Mouse (Mus musculus) MEL (cell line): ENCODE measurements around the gene Cd83. TPM values are rescaled to one million over a fixed set of nuclear protein-coding genes. Genes with fewer than 3 reads are reported as not detected.

Experiments
- DNase-seq: peaks from one replicate; pipeline ENCODE4 v3.0.0; 2011; ENCODE audit warnings: low read depth, low spot score
- H3K27ac ChIP-seq: 2 replicates; pipeline ENCODE4 v1.5.1; 2012; ENCODE audit warnings: low read depth, mild to moderate bottlenecking, control low read depth, low read length, moderate library complexity; ENCODE audit not compliant: control insufficient read depth
- H3K27me3 ChIP-seq, 2 experiments: fragments of 150-350 bp in 1 of 2; sonication (generic) in 1 of 2; 2 replicates each; pipeline ENCODE4 v1.6.1; 2012; ENCODE audit warnings: low read length in 2 of 2, mild to moderate bottlenecking in 2 of 2, improper control_type of control experiment in 1 of 2, moderate library complexity in 1 of 2; ENCODE audit not compliant: insufficient read depth in 2 of 2, control insufficient read depth in 1 of 2
- H3K36me3 ChIP-seq, 2 experiments: 2 replicates each; pipeline ENCODE4 v1.6.1; 2012 to 2014; ENCODE audit warnings: low read length in 2 of 2, improper control_type of control experiment in 1 of 2, inconsistent platforms in 1 of 2, mild to moderate bottlenecking in 1 of 2; ENCODE audit not compliant: insufficient read depth in 2 of 2, control insufficient read depth in 1 of 2
- H3K4me1 ChIP-seq, 2 experiments: fragments of 150-350 bp in 1 of 2; sonication (generic) in 1 of 2; 2 replicates each; pipeline ENCODE4 v1.6.1; 2012; ENCODE audit warnings: low read length in 2 of 2, improper control_type of control experiment in 1 of 2, mild to moderate bottlenecking in 1 of 2; ENCODE audit not compliant: insufficient read depth in 2 of 2, control insufficient read depth in 1 of 2
- H3K4me3 ChIP-seq, 2 experiments: fragments of 150-350 bp in 1 of 2; sonication (generic) in 1 of 2; 2 replicates each; pipeline ENCODE4 v1.5.1; 2012; ENCODE audit warnings: low read depth in 2 of 2, low read length in 2 of 2, mild to moderate bottlenecking in 2 of 2, moderate library complexity in 2 of 2, control low read depth in 1 of 2, improper control_type of control experiment in 1 of 2; ENCODE audit not compliant: control insufficient read depth in 1 of 2, insufficient read depth in 1 of 2
- H3K79me2 ChIP-seq: 2 replicates; pipeline ENCODE4 v1.6.1; 2012; ENCODE audit warnings: mild to moderate bottlenecking, low read length, moderate library complexity; ENCODE audit not compliant: control insufficient read depth, poor library complexity, insufficient read depth
- H3K9ac ChIP-seq: 2 replicates; pipeline ENCODE4 v1.6.1; 2012; ENCODE audit warnings: low read depth, mild to moderate bottlenecking, control low read depth, low read length, moderate library complexity; ENCODE audit not compliant: control insufficient read depth, poor library complexity, severe bottlenecking
- H3K9me3 ChIP-seq: fragments of 150-350 bp; sonication (generic); replicated peaks from 2 replicates; pipeline ENCODE4 v1.6.1; 2012; ENCODE audit warnings: mild to moderate bottlenecking, low read length, improper control_type of control experiment, moderate library complexity; ENCODE audit not compliant: insufficient read depth
- BHLHE40 ChIP-seq: IDR thresholded peaks from 2 replicates; pipeline ENCODE4 v1.6.1; 2012; ENCODE audit warnings: low read depth, mild to moderate bottlenecking, inconsistent platforms, low read length, improper control_type of control experiment, borderline replicate concordance
- CHD1 ChIP-seq: IDR thresholded peaks from 2 replicates; pipeline ENCODE4 v1.6.1; 2012; ENCODE audit warnings: low read depth, mild to moderate bottlenecking, inconsistent platforms, low read length, improper control_type of control experiment
- CTCF ChIP-seq, 3 experiments: IDR thresholded peaks in 2 of 3; conservative IDR thresholded peaks in 1 of 3; 2 replicates each; pipeline ENCODE4 v1.5.1; 2011 to 2012; ENCODE audit warnings: low read length in 3 of 3, low read depth in 2 of 3, mild to moderate bottlenecking in 2 of 3, improper control_type of control experiment in 1 of 3, inconsistent platforms in 1 of 3, mixed read lengths in 1 of 3, moderate library complexity in 1 of 3; ENCODE audit not compliant: control insufficient read depth in 1 of 3, insufficient read depth in 1 of 3, poor library complexity in 1 of 3, severe bottlenecking in 1 of 3
- E2F4 ChIP-seq: IDR thresholded peaks from 2 replicates; pipeline ENCODE4 v1.6.1; 2011; ENCODE audit warnings: low read depth, low read length, improper control_type of control experiment, borderline replicate concordance
- ELF1 ChIP-seq: IDR thresholded peaks from 2 replicates; pipeline ENCODE4 v1.6.1; 2014; ENCODE audit warnings: low read depth, mild to moderate bottlenecking, inconsistent platforms, low read length, improper control_type of control experiment, moderate library complexity
- EP300 ChIP-seq, 2 experiments: IDR thresholded peaks; 2 replicates each; pipeline ENCODE4 v1.6.1; 2011; ENCODE audit warnings: improper control_type of control experiment in 2 of 2, low read length in 2 of 2, low read depth in 1 of 2, mild to moderate bottlenecking in 1 of 2
- ETS1 ChIP-seq: IDR thresholded peaks from 2 replicates; pipeline ENCODE4 v1.6.1; 2012; ENCODE audit warnings: low read depth, mild to moderate bottlenecking, inconsistent platforms, low read length, improper control_type of control experiment, moderate library complexity
- GATA1 ChIP-seq: IDR thresholded peaks from 2 replicates; pipeline ENCODE4 v1.6.1; 2011; ENCODE audit warnings: low read depth, low read length, improper control_type of control experiment
- HCFC1 ChIP-seq: IDR thresholded peaks from 2 replicates; pipeline ENCODE4 v1.6.1; 2012; ENCODE audit warnings: low read depth, mild to moderate bottlenecking, inconsistent platforms, low read length, improper control_type of control experiment, moderate library complexity
- KAT2A ChIP-seq: conservative IDR thresholded peaks from 2 replicates; pipeline ENCODE4 v1.6.1; 2012; ENCODE audit warnings: low read depth, low read length, improper control_type of control experiment, inconsistent platforms
- MAFK ChIP-seq: IDR thresholded peaks from 2 replicates; pipeline ENCODE4 v1.6.1; 2011; ENCODE audit warnings: low read depth, mild to moderate bottlenecking, low read length, improper control_type of control experiment, borderline replicate concordance
- MXI1 ChIP-seq: IDR thresholded peaks from 2 replicates; pipeline ENCODE4 v1.6.1; 2011; ENCODE audit warnings: mild to moderate bottlenecking, low read depth, low read length, improper control_type of control experiment
- MYB ChIP-seq: IDR thresholded peaks from 2 replicates; pipeline ENCODE4 v1.6.1; 2011; ENCODE audit warnings: mild to moderate bottlenecking, low read depth, low read length, improper control_type of control experiment
- MYC ChIP-seq: IDR thresholded peaks from 2 replicates; pipeline ENCODE4 v1.6.1; 2011; ENCODE audit warnings: low read depth, mild to moderate bottlenecking, low read length, improper control_type of control experiment, moderate library complexity
- NELFE ChIP-seq: IDR thresholded peaks from 2 replicates; pipeline ENCODE4 v1.6.1; 2011; ENCODE audit warnings: low read depth, low read length, improper control_type of control experiment
- NRF1 ChIP-seq: IDR thresholded peaks from 2 replicates; pipeline ENCODE4 v1.6.1; 2014; ENCODE audit warnings: low read depth, mild to moderate bottlenecking, inconsistent platforms, low read length, improper control_type of control experiment, moderate library complexity; ENCODE audit not compliant: poor library complexity, insufficient read depth, severe bottlenecking
- POLR2A ChIP-seq, 2 experiments: IDR thresholded peaks; 2 replicates each; pipeline ENCODE4 v1.6.1; 2011 to 2012; ENCODE audit warnings: low read length in 2 of 2, mild to moderate bottlenecking in 2 of 2, control low read depth in 1 of 2, improper control_type of control experiment in 1 of 2, low read depth in 1 of 2, moderate library complexity in 1 of 2; ENCODE audit not compliant: control insufficient read depth in 1 of 2, insufficient read depth in 1 of 2, poor library complexity in 1 of 2
- POLR2AphosphoS2 ChIP-seq: IDR thresholded peaks from 2 replicates; pipeline ENCODE4 v1.6.1; 2011; ENCODE audit warnings: low read length, improper control_type of control experiment
- POLR2AphosphoS5 ChIP-seq: IDR thresholded peaks from 2 replicates; pipeline ENCODE4 v1.6.1; 2012; ENCODE audit warnings: low read depth, borderline replicate concordance, mild to moderate bottlenecking, inconsistent platforms, low read length, moderate library complexity, mixed read lengths
- RCOR1 ChIP-seq: IDR thresholded peaks from 2 replicates; pipeline ENCODE4 v1.6.1; 2012; ENCODE audit warnings: low read depth, mild to moderate bottlenecking, inconsistent platforms, low read length, improper control_type of control experiment
- SIN3A ChIP-seq: IDR thresholded peaks from 2 replicates; pipeline ENCODE4 v1.6.1; 2012; ENCODE audit warnings: low read length, improper control_type of control experiment, inconsistent platforms
- SMC3 ChIP-seq: IDR thresholded peaks from 2 replicates; pipeline ENCODE4 v1.6.1; 2011; ENCODE audit warnings: low read depth, low read length, improper control_type of control experiment
- TAL1 ChIP-seq: IDR thresholded peaks from 2 replicates; pipeline ENCODE4 v1.6.1; 2012; ENCODE audit warnings: mild to moderate bottlenecking, inconsistent platforms, low read length, moderate library complexity, mixed read lengths
- TBP ChIP-seq: IDR thresholded peaks from 2 replicates; pipeline ENCODE4 v1.8.0; 2011; ENCODE audit warnings: low read depth, low read length, improper control_type of control experiment
- TCF12 ChIP-seq: IDR thresholded peaks from 2 replicates; pipeline ENCODE4 v1.6.1; 2014; ENCODE audit warnings: low read depth, mild to moderate bottlenecking, inconsistent platforms, low read length, improper control_type of control experiment, moderate library complexity
- UBTF ChIP-seq: IDR thresholded peaks from 2 replicates; pipeline ENCODE4 v1.6.1; 2012; ENCODE audit warnings: low read depth, mild to moderate bottlenecking, inconsistent platforms, low read length, improper control_type of control experiment, moderate library complexity, borderline replicate concordance; ENCODE audit not compliant: insufficient read depth
- USF1 ChIP-seq: IDR thresholded peaks from 2 replicates; pipeline ENCODE4 v1.6.1; 2014; ENCODE audit warnings: low read depth, mild to moderate bottlenecking, inconsistent platforms, low read length, improper control_type of control experiment, moderate library complexity
- USF2 ChIP-seq, 2 experiments: IDR thresholded peaks; 2 replicates each; pipeline ENCODE4 v1.6.1; 2011 to 2012; ENCODE audit warnings: improper control_type of control experiment in 2 of 2, low read length in 2 of 2, borderline replicate concordance in 1 of 2, inconsistent platforms in 1 of 2, low read depth in 1 of 2, mild to moderate bottlenecking in 1 of 2; ENCODE audit not compliant: insufficient read depth in 1 of 2
- ZC3H11A ChIP-seq: IDR thresholded peaks from 2 replicates; pipeline ENCODE4 v1.6.1; 2012; ENCODE audit warnings: low read depth, mild to moderate bottlenecking, inconsistent platforms, low read length, improper control_type of control experiment
- ZMIZ1 ChIP-seq: IDR thresholded peaks from 2 replicates; pipeline ENCODE4 v1.6.1; 2012; ENCODE audit warnings: low read depth, mild to moderate bottlenecking, inconsistent platforms, low read length, improper control_type of control experiment, moderate library complexity
- ZNF384 ChIP-seq: IDR thresholded peaks from 2 replicates; pipeline ENCODE4 v1.6.1; 2012; ENCODE audit warnings: low read depth, mild to moderate bottlenecking, inconsistent platforms, low read length, improper control_type of control experiment
- polyA plus RNA-seq, 2 experiments: library from polyadenylated mRNA; stranded (reverse) in 1 of 2; unstranded in 1 of 2; fragments of >175 nt in 1 of 2; fragments of >200 nt in 1 of 2; gene quantifications; 2 replicates each; pipeline versions ENCODE4 v1.2.1 to v1.2.4; 2012; ENCODE audit warnings: low replicate concordance in 2 of 2, low read depth in 1 of 2; ENCODE audit not compliant: insufficient read length in 2 of 2, insufficient read depth in 1 of 2, missing spikeins in 1 of 2
- total RNA-seq: library from RNA; depleted of rRNA; stranded (reverse); fragments of 300-350 nt; gene quantifications from 2 replicates; pipeline ENCODE4 v1.2.3, GENCODE M21; 2012

Gene Cd83
- total and polyA plus RNA-seq, 3 experiments, result not detected

DNA sequence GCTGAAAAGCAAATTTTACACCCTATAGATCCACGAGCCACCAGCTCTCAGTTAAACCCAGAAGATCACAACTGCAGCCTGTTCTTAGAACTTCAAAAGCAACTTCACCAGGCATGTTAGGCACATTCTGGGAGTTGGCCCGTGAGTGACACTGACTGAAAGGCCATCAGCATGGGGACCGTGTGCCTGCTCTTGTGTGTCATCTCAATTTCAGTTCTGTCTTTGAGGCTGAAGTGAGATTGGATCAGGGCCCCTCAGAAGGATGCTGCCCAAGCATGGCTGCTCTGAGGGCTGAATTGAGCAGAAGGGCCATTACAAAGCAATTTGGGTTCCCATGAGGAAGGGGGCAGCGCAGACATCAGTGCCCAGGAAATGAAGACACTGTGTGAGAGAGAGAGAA, 37.7 kb downstream of the Cd83 start:
- H3K4me1 ChIP-seq, result no peaks in the 10 kb centered on the region
- H3K36me3 ChIP-seq, result no peaks in the 10 kb centered on the region
- DNase-seq, result no peak
- no peaks in the 10 kb centered on the region for H3K79me2 ChIP-seq
- H3K9me3 ChIP-seq, result no peaks in the 10 kb centered on the region
- no peak overlapping the region for H3K27ac ChIP-seq
- TF ChIP-seq CHD1, result no peak
- no peak for TF ChIP-seq NELFE
- no peak for TF ChIP-seq ZC3H11A
- TF ChIP-seq MXI1, result no peak
- no peak for TF ChIP-seq POLR2A (IDR thresholded peaks at IDR 0.05; ENCODE audit: control insufficient read depth in 1 of 2, insufficient read depth in 1 of 2, low read depth in 1 of 2, low read length in 2 of 2, poor library complexity in 1 of 2)
- TF ChIP-seq CTCF (IDR thresholded peaks at IDR 0.05 in 2 of 3, conservative IDR thresholded peaks at IDR 0.05 in 1 of 3; ENCODE audit: control insufficient read depth in 1 of 3, insufficient read depth in 1 of 3, low read depth in 2 of 3, low read length in 3 of 3, poor library complexity in 1 of 3, severe bottlenecking in 1 of 3), result no peak
- no peak for TF ChIP-seq ELF1
- TF ChIP-seq HCFC1, result no peak
- no peak for TF ChIP-seq BHLHE40
- TF ChIP-seq TCF12, result no peak
- TF ChIP-seq ZNF384, result no peak
- TF ChIP-seq MYB, result no peak
- TF ChIP-seq ZMIZ1, result no peak
- no peak for TF ChIP-seq POLR2AphosphoS2
- TF ChIP-seq USF2 (IDR thresholded peaks at IDR 0.05; ENCODE audit: borderline replicate concordance in 1 of 2, insufficient read depth in 1 of 2, low read depth in 1 of 2, low read length in 2 of 2), result no peak
- no peak for TF ChIP-seq E2F4
- TF ChIP-seq MAFK, result no peak
- TF ChIP-seq TBP, result no peak
- TF ChIP-seq NRF1, result no peak
- H3K9ac ChIP-seq, result no peak overlapping the region
- no peaks in the 10 kb centered on the region for H3K27me3 ChIP-seq
- no peak overlapping the region for H3K4me3 ChIP-seq

GRCm38 (mm10) chr13:43828648-43829047, 44.1 kb downstream of the Cd83 start:
- DNase-seq, result no peak
- Histone ChIP-seq H3K4me3 (no peak overlapping the region), H3K4me1 (no peaks in the 10 kb centered on the region), H3K36me3 (no peaks in the 10 kb centered on the region), H3K9me3 (no peaks in the 10 kb centered on the region), H3K27ac (no peak overlapping the region), H3K79me2 (no peaks in the 10 kb centered on the region), H3K27me3 (no peaks in the 10 kb centered on the region), H3K9ac (no peak overlapping the region)
- TF ChIP-seq ZMIZ1, result no peak
- no peak for TF ChIP-seq NRF1
- TF ChIP-seq USF1, result no peak
- no peak for TF ChIP-seq NELFE
- TF ChIP-seq MYB, result no peak
- no peak for TF ChIP-seq ETS1
- no peak for TF ChIP-seq KAT2A
- no peak for TF ChIP-seq MYC
- no peak for TF ChIP-seq UBTF
- TF ChIP-seq POLR2AphosphoS5, result no peak
- TF ChIP-seq SMC3, result no peak
- no peak for TF ChIP-seq RCOR1
- no peak for TF ChIP-seq ZNF384
- no peak for TF ChIP-seq MXI1
- no peak for TF ChIP-seq TAL1
- TF ChIP-seq GATA1, result no peak
- TF ChIP-seq E2F4, result no peak
- TF ChIP-seq EP300 (IDR thresholded peaks at IDR 0.05; ENCODE audit: low read depth in 1 of 2, low read length in 2 of 2), result no peak
- no peak for TF ChIP-seq TCF12
- TF ChIP-seq SIN3A, result no peak
